Mouse (Mus musculus) liver, embryonic 12.5 days (tissue): ENCODE data around the gene Npvf. TPM values are rescaled to one million over a fixed set of nuclear protein-coding genes. Genes with fewer than 3 reads are reported as not detected.
"Not testable (repeated sequence)": the region's sequence is repeated elsewhere in the genome, so short reads cannot be mapped to it uniquely, and the experiment has no call there.

Experiments used
- ATAC-seq: fragments of 200-750 bp; cut with Nextera tagmentation; 2 replicates; pipeline ENCODE4 v1.8.0; 2017; ENCODE audit warnings: moderate number of reproducible peaks, mild to moderate bottlenecking, moderate library complexity
- H3K27ac ChIP-seq: fragments of 300-500 bp; sonication (generic); 2 replicates; pipeline ENCODE4 v1.5.1; 2016; ENCODE audit warnings: mild to moderate bottlenecking
- H3K27me3 ChIP-seq: fragments of 300-500 bp; sonication (generic); replicated peaks from 2 replicates; pipeline ENCODE4 v1.6.1; 2016; ENCODE audit warnings: mild to moderate bottlenecking, moderate library complexity
- H3K36me3 ChIP-seq: fragments of 300-500 bp; sonication (generic); 2 replicates; pipeline ENCODE4 v1.6.1; 2016; ENCODE audit warnings: mild to moderate bottlenecking, moderate library complexity
- H3K4me1 ChIP-seq: fragments of 300-500 bp; sonication (generic); 2 replicates; pipeline ENCODE4 v1.6.1; 2016
- H3K4me2 ChIP-seq: fragments of 300-500 bp; sonication (generic); 2 replicates; pipeline ENCODE4 v1.6.1; 2016; ENCODE audit warnings: mild to moderate bottlenecking, moderate library complexity
- H3K4me3 ChIP-seq: fragments of 300-500 bp; sonication (generic); 2 replicates; pipeline ENCODE4 v1.5.1; 2016; ENCODE audit warnings: mild to moderate bottlenecking, moderate library complexity
- H3K9ac ChIP-seq: fragments of 300-500 bp; sonication (generic); 2 replicates; pipeline ENCODE4 v1.6.1; 2016; ENCODE audit warnings: mild to moderate bottlenecking, moderate library complexity
- H3K9me3 ChIP-seq: fragments of 300-500 bp; sonication (generic); replicated peaks from 2 replicates; pipeline ENCODE4 v1.6.1; 2016; ENCODE audit warnings: mild to moderate bottlenecking, moderate library complexity
- WGBS: fragments of 180-500 bp; shearing (Covaris S2); methylation state at CpG from one replicate; pipeline ENCODE4 v1.1.7; 2016; ENCODE audit not compliant: insufficient replicate concordance; 5-methylcytosine and 5-hydroxymethylcytosine counted together
- polyA plus RNA-seq: library from polyadenylated mRNA; unstranded; fragments of >200 nt; fragmentation: Nextera tagmentation; extraction: Ambion mirVana; gene quantifications from 2 replicates; pipeline ENCODE4 v1.2.1, GENCODE M21; 2016

Npvf gene
- polyA plus RNA-seq, 1 experiment from 2014 or later: not detected

DNA sequence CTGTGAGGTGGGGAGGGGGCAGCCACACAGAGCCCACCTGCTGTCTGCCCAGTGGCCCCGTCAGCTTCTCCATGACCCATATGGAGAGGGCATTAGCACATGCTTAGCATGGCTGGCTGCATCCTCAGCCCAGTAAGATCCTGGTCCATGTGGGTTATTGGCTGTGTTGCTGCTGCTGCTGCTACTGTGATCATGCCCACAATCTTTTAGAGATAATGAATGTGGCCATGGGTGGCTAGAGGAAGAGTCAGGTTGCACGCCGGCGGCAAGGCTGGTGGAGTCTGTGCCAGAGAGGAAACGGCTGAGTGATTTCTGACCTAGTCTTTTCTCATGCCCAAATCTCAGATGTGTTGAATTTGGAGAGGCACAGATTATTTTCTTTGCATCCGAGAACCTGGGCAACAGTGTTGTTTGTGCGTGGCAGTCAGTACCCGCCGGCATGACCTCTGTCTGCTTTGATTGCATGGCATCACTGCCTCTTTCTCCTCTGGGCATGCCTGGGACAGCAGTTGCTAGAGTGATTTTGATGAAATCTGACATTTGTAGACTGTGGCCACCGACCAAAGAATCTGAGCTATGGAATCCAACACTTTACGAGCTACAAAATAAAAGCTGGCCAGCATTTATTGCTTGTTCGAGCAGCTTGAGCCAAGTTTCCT lies 8.8 kb upstream of the Npvf start:
- Histone ChIP-seq H3K27ac (no peak overlapping the region), H3K9ac (no peak overlapping the region), H3K9me3 (no peaks in the 10 kb centered on the region), H3K4me2 (no peak overlapping the region), H3K4me3 (no peak overlapping the region), H3K4me1 (no peaks in the 10 kb centered on the region), H3K27me3 (no peaks in the 10 kb centered on the region), H3K36me3 (no peaks in the 10 kb centered on the region)
- ATAC-seq: no peak
- WGBS: 69% methylated on average over 12 of the region's 12 CpGs

DNA sequence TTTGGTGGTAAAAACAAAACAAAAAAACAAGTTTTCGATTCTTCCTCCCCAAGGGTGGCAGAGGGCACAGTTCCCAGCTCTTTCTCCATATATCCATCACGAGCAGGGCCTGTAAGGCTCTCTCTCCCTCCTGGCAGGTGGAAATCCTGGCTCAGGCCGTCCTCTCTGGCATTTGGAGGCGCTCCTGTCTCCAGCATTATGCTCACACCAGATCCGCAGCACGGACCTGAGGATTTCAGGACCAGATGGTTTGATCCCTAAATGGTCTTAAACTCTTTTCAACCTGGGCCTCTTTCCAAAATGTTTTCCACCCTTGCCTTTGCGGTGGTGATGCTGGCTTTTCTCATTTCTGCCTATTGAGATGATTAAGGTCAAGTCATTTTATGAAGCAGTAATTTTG lies 7.5 kb upstream of the Npvf start:
- H3K4me2 ChIP-seq: no peak overlapping the region
- no peak for ATAC-seq
- 60% methylated on average over 7 of the region's 7 CpGs for WGBS
- H3K27ac ChIP-seq: no peak overlapping the region
- no peak overlapping the region for H3K9ac ChIP-seq
- no peak overlapping the region for H3K4me3 ChIP-seq
- H3K27me3 ChIP-seq: no peaks in the 10 kb centered on the region
- no peaks in the 10 kb centered on the region for H3K9me3 ChIP-seq
- H3K4me1 ChIP-seq: no peaks in the 10 kb centered on the region
- no peaks in the 10 kb centered on the region for H3K36me3 ChIP-seq

DNA sequence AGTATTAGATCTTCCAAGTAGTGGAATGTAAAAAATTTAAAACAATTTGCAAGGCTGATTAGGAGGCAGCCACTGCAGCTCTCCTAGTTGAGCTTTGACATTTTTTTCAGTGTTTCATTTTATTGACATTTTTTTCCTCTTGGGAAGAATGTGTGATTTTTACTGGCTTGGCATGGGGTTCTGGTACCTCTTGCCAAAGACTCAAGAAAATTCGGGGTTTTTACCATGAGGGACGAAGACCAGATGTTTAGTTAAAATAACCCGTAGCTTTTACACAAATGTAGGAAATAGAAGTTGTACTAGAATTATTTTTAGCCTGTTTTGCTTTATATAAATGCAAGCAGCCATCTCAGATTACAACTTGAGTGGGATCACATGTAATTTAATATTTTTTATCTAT lies 4.2 kb upstream of the Npvf start:
- ATAC-seq: no peak
- H3K4me1 ChIP-seq: no peaks in the 10 kb centered on the region
- H3K4me3 ChIP-seq: no peak overlapping the region
- no peaks in the 10 kb centered on the region for H3K36me3 ChIP-seq
- WGBS: 63% methylated on average over 3 of the region's 3 CpGs
- no peak overlapping the region for H3K27ac ChIP-seq
- no peak overlapping the region for H3K4me2 ChIP-seq
- no peaks in the 10 kb centered on the region for H3K27me3 ChIP-seq
- no peak overlapping the region for H3K9ac ChIP-seq
- no peaks in the 10 kb centered on the region for H3K9me3 ChIP-seq

DNA sequence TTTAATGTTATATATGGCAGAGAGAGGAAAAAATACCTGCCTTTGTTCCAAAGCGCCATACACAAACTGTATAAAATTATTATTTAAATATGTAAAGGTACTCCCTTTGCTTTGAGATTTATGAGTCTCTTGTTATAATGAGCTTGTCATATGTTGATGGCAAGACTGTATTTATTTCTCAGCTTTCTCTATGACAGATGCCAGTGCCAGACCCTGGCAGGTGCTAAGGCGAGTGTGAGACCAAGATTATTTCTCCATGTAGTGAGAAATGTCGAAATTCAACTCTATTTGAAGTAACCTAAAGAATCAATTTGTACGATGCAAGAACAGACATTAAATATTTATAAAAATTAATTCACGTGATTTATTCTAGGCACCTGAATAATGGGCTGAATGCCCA lies 3.8 kb upstream of the Npvf start:
- H3K4me2 ChIP-seq: no peak overlapping the region
- H3K9ac ChIP-seq: no peak overlapping the region
- H3K4me3 ChIP-seq: no peak overlapping the region
- 62% methylated on average over 5 of the region's 5 CpGs for WGBS
- H3K27ac ChIP-seq: no peak overlapping the region
- no peaks in the 10 kb centered on the region for H3K36me3 ChIP-seq
- ATAC-seq: no peak
- no peaks in the 10 kb centered on the region for H3K27me3 ChIP-seq
- no peaks in the 10 kb centered on the region for H3K4me1 ChIP-seq
- no peaks in the 10 kb centered on the region for H3K9me3 ChIP-seq

DNA sequence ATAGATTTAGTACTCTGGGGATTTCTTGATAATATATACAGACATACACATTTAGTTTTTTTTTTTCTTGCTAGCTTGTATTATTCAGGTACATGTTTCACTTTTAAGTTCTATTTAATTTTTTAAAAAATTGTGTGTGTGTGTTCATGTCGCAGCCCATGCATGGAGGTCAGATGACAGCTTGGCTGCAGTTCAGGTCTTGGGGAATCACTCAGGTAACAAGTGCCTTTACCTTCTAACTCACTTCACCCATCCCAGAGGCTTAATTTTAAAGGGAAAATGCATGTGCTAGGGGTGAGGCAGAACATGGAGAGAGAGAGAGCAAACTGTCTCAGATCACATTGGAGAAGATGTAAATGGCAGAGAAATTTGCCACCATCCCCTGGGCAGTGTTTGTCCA lies 2.2 kb upstream of the Npvf start:
- H3K4me2 ChIP-seq: no peak overlapping the region
- no peaks in the 10 kb centered on the region for H3K9me3 ChIP-seq
- WGBS: 83% methylated on average over 1 of the region's 1 CpGs
- H3K4me1 ChIP-seq: no peaks in the 10 kb centered on the region
- no peak for ATAC-seq
- no peak overlapping the region for H3K9ac ChIP-seq
- no peaks in the 10 kb centered on the region for H3K27me3 ChIP-seq
- H3K36me3 ChIP-seq: no peaks in the 10 kb centered on the region
- no peak overlapping the region for H3K27ac ChIP-seq
- H3K4me3 ChIP-seq: no peak overlapping the region

DNA sequence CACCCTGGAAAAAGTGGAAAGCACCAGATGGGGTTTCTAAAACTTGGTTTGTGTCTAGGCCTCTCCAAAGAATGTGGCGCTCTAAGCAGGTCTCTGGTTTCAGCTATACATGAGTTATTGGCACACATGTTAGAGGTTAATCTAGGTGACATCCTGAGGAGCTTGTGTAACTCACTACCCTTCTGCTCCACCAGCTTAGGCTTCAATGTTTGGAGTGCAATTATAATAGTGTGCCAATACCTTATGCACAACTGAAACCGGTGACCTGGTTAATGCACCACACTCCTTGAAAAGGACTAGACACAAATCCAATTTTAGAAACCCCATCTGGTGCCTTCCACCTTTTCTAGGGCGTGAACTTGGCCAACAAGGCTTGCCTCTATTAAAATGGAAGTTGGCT lies 1.7 kb upstream of the Npvf start:
- no peaks in the 10 kb centered on the region for H3K36me3 ChIP-seq
- 75% methylated on average over 3 of the region's 3 CpGs for WGBS
- no peaks in the 10 kb centered on the region for H3K9me3 ChIP-seq
- H3K4me1 ChIP-seq: no peaks in the 10 kb centered on the region
- no peak overlapping the region for H3K4me3 ChIP-seq
- H3K4me2 ChIP-seq: no peak overlapping the region
- H3K9ac ChIP-seq: no peak overlapping the region
- H3K27me3 ChIP-seq: no peaks in the 10 kb centered on the region
- no peak overlapping the region for H3K27ac ChIP-seq
- no peak for ATAC-seq

DNA sequence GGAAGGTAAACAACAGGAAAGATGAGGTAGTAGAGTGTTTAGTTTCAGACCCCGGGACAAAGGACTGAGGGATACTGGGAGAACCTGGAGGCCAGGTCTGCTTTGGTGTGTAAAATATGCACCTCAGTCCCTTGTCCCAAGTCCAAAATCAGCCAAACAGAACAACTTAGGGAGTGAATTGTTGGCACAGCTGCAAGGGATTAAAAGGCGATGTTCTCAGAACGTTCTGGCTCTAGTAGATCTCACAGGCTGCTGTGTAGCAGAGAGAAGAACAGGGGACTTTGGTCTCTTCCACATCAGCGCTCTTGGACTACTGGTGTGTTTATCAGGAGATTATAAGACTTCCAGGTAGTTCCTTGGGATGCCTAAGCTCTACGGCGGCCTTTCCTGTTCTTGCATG lies 6.6 kb downstream of the Npvf start:
- Histone ChIP-seq H3K9ac (no peak overlapping the region), H3K4me2 (no peak overlapping the region), H3K4me1 (no peaks in the 10 kb centered on the region), H3K4me3 (no peak overlapping the region), H3K36me3 (no peaks in the 10 kb centered on the region), H3K27me3 (no peaks in the 10 kb centered on the region), H3K27ac (no peak overlapping the region), H3K9me3 (no peaks in the 10 kb centered on the region)
- WGBS: 75% methylated on average over 6 of the region's 6 CpGs
- no peak for ATAC-seq

DNA sequence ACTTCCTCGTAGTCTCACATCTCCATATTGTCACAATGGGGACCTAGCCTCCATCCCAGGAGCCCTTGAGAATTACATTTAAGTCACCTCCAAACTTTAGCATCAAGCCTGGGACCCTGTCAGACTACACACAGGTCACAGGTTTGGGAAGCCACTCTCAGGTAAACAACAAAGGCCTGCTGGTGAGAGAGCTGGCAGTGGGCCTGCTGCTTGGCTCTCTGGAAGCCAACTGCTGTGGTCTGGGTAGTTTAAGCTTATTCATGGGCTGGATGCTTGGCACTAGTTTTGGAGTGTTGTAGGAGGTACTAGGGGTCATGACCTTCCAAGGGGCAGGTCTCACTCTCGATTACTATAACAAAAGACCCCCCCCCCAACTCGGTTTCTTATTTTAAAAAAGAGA lies 7.6 kb downstream of the Npvf start:
- Histone ChIP-seq H3K27me3 (no peaks in the 10 kb centered on the region), H3K9ac (no peak overlapping the region), H3K36me3 (no peaks in the 10 kb centered on the region), H3K4me3 (no peak overlapping the region), H3K4me2 (no peak overlapping the region), H3K9me3 (no peaks in the 10 kb centered on the region), H3K4me1 (no peaks in the 10 kb centered on the region), H3K27ac (no peak overlapping the region)
- WGBS: 39% methylated on average over 3 of the region's 3 CpGs
- no peak for ATAC-seq

DNA sequence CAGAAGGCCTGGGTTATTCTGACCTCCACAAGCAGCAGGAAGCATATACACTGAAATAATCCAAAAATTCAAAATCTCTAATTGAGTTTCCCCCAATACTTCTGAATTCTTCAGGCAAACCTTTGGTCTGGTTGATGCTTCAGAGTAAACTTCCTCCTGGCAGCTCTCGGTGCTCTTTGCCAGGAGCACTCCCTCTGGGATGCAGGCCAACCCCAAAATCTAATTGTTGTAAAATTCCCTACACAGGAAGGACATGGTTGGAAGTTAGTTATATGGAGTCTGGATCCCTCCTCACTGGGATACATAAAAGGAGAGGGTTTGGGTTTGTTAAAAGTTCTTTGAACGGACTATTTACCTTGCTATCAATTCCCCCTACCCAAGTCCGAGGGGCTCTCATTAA lies 9.5 kb downstream of the Npvf start:
- Histone ChIP-seq H3K4me1 (no peaks in the 10 kb centered on the region), H3K27me3 (no peaks in the 10 kb centered on the region; the same call in 1 of the 2 replicates), H3K9me3 (no peaks in the 10 kb centered on the region), H3K27ac (no peak overlapping the region), H3K9ac (no peak overlapping the region), H3K4me2 (no peak overlapping the region), H3K36me3 (no peaks in the 10 kb centered on the region), H3K4me3 (no peak overlapping the region)
- no peak for ATAC-seq
- WGBS: 53% methylated on average over 3 of the region's 3 CpGs

DNA sequence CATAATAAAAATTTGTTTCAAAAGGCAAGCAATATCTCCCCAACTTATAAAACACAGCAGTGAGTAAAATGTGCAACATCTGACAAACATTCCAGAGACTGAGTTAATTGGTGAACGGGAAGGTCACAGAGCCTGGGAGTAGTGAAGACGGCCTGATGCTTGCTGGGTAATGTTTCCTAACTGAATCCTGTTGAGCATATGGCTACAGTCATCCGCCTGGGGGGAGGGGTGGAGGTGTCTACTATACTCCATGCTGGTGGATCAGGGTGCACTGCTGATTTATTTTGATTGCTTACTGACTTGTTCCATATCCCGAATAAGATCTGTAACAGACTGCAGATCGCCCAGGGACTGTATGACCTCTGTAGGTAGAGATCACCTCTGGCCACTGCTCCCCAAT lies 12.3 kb downstream of the Npvf start:
- Histone ChIP-seq H3K36me3 (no peaks in the 10 kb centered on the region), H3K4me1 (no peaks in the 10 kb centered on the region), H3K4me3 (no peak overlapping the region), H3K27ac (no peak overlapping the region), H3K9ac (no peak overlapping the region), H3K4me2 (no peak overlapping the region), H3K27me3 (no peaks in the 10 kb centered on the region; the same call in 1 of the 2 replicates), H3K9me3 (no peaks in the 10 kb centered on the region)
- WGBS: 61% methylated on average over 5 of the region's 5 CpGs
- ATAC-seq: no peak

DNA sequence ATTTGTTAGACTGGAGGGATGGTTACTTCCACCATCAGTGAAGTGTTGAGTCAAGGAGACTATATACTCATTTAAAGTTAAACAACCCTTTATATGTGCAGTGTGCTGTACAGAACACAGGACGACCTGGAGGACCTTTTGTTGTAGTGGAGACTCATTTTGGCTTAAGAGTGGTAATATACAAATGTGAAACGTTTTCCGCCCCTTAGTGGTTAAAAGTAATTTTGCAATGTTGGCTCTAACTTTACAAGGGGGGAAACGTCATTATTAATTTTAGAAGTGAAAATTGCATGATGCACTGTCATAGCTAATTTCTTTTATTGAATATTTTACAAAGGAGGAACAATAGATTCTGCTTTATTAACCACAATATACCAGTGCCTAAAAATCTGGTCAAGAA lies 13.9 kb downstream of the Npvf start:
- H3K27me3 ChIP-seq: no peaks in the 10 kb centered on the region; the same call in 1 of the 2 replicates
- no peaks in the 10 kb centered on the region for H3K9me3 ChIP-seq
- no peak overlapping the region for H3K9ac ChIP-seq
- no peak overlapping the region for H3K4me3 ChIP-seq
- ATAC-seq: no peak
- no peaks in the 10 kb centered on the region for H3K36me3 ChIP-seq
- no peaks in the 10 kb centered on the region for H3K4me1 ChIP-seq
- no peak overlapping the region for H3K27ac ChIP-seq
- H3K4me2 ChIP-seq: no peak overlapping the region
- WGBS: 53% methylated on average over 4 of the region's 4 CpGs

DNA sequence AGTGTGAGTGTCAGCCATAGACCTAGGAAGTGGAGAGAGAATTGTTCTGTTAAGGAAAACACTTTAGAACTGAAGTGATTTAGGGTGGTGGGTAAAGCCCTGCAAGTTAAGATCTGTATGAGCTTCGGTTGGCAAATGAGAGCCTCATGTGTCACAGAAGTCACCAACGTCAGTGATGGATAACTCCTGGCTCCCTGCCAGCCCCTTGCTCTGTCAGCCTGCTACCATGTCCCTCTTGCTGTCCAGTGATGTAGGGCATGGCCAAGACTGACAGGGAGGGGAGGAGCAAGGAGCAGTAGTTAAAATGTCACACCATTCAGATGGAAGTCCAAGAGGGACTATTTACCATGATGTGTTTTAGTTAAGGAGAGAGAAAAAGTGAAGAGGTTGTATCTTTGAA lies 14.6 kb downstream of the Npvf start:
- Histone ChIP-seq H3K4me2 (no peak overlapping the region), H3K27me3 (no peaks in the 10 kb centered on the region; the same call in 1 of the 2 replicates), H3K4me1 (no peaks in the 10 kb centered on the region), H3K36me3 (no peaks in the 10 kb centered on the region), H3K4me3 (no peak overlapping the region), H3K9ac (no peak overlapping the region), H3K27ac (no peak overlapping the region), H3K9me3 (no peaks in the 10 kb centered on the region)
- ATAC-seq: no peak
- 54% methylated on average over 2 of the region's 2 CpGs for WGBS

DNA sequence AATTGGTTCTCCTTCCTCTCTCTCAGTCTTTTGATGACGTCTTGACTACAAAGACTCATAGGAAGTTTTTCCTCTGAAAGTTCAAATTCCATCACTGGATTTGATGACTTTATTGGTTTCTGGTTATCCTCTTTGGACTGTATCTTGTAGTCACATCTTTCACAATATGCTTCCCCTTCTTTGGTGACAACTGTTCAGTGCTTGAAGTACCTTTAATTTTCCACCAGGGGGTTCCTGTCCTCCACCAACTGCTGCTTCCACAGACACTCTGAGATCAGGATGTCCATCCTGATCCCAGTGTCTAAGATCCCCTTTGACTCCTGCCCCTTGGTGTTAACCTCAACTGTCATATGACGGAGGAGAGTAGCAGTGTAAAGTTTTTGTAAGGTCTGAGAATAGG lies 28.1 kb downstream of the Npvf start:
- H3K36me3 ChIP-seq, H3K27me3 ChIP-seq, H3K4me1 ChIP-seq, H3K27ac ChIP-seq, H3K4me2 ChIP-seq, H3K4me3 ChIP-seq, ATAC-seq, H3K9me3 ChIP-seq, H3K9ac ChIP-seq: not testable (repeated sequence)
- 49% methylated on average over 2 of the region's 2 CpGs for WGBS
